Mouse (Mus musculus) skeletal muscle tissue, postnatal 0 days (tissue): ENCODE measurements around the gene 6430628N08Rik. TPM values are rescaled to one million over a fixed set of nuclear protein-coding genes. Genes with fewer than 3 reads are reported as not detected.

Source experiments
- polyA plus RNA-seq: library from polyadenylated mRNA; unstranded; fragments of >200 nt; fragmentation: Nextera tagmentation; extraction: Ambion mirVana; gene quantifications from 2 replicates; pipeline ENCODE4 v1.2.1, GENCODE M21; 2015

The 6430628N08Rik gene
- polyA plus RNA-seq, result not detected in 2 replicates

GRCm38 (mm10) chr4:115890553-115890952, at the start of gene 6430628N08Rik:
Gene 6430628N08Rik (plus strand): TSS chr4:115890665.

DNA sequence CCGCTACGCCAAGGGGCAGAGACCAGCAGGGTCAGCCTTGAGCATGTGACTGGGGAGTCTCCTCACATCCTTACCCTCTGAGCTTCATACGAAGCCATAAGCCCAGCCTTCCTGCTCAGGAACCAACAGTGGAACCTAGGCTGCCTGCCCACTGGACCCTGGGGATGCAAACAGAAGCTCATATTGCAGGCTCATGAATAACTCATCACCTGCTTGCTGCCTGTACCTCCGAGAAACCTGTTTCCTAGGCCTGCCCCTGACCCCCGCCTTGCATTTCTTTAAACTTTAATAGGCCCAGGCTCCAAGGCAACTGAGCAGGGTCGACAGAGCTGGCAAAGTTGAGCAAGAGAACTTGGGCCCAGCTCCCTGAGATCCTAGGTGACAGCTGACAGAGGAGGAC, 6.4 kb upstream of the 6430628N08Rik start, which contains the start of gene Kncn:
Kncn (plus strand) TSS at position 379 of the 400 bp plus-strand sequence.

DNA sequence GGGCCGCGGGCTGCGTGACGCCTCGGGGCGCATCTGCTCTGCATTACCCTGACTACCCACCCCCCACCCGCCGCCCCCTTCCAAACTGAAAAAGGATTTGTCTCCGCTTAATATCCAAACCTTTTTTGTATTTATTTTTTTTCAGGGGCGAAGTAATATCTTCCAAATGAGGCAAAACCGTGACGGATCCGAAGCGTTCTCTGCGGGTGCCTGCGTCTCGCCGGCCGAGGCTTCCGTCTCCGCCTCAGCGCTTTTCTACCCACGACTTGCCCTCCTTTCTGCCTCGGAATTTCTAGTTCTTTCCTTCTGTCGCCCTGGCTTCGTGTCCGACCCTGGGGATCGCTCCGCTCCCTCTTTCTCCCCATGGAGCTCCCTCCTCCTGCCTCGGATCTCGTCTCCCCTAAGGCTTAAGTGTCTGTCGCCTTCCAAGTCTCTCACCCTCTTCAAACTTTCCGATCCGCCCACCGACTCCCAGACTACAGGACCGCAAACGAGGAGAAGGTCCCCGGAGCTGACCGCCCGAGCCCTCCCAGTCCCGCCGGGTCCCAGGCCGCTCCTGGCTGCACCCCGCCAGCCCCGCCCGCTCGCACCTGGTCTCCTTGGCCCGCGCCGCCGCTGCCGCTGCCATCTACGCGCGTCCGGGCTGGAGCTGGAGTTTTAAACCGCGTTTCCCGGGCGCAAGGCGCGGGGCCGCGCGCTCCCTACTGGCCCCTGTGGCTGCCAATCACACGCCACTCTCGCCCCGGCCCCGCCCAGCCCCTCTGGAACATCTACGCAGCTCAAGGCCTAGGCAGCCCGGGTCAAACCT, 49.0 kb downstream of the 6430628N08Rik start, which contains the start of gene Dmbx1:
Dmbx1 (minus strand) TSS at position 632 of the 808 bp plus-strand sequence.

Other genes starting within 250 kb of the 6430628N08Rik start
- gene Cyp4b1, start 242.9 kb upstream of the 6430628N08Rik start, polyA plus RNA-seq, result 8.1 and 14.9 TPM in 2 replicates
- gene Efcab14, start 152.9 kb upstream of the 6430628N08Rik start, polyA plus RNA-seq, result 21.4 and 23.9 TPM in 2 replicates
- 0.33 and 0.44 TPM in 2 replicates for gene Tex38, start 109.6 kb upstream of the 6430628N08Rik start, polyA plus RNA-seq
- 55.5 and 58.5 TPM in 2 replicates for gene Atpaf1, start 105.9 kb upstream of the 6430628N08Rik start, polyA plus RNA-seq
- 6.6 TPM in 2 replicates for gene Mob3c, start 62.6 kb upstream of the 6430628N08Rik start, polyA plus RNA-seq
- 33.1 and 36.1 TPM in 2 replicates for gene Mknk1, start 51.5 kb upstream of the 6430628N08Rik start, polyA plus RNA-seq
- not detected in 2 replicates for gene Kncn, start 6.3 kb upstream of the 6430628N08Rik start, polyA plus RNA-seq
- not detected in 2 replicates for gene Dmbx1, start 49.3 kb downstream of the 6430628N08Rik start, polyA plus RNA-seq
- gene Faah, start 127.3 kb downstream of the 6430628N08Rik start, polyA plus RNA-seq, result 0.18 and 0.29 TPM in 2 replicates
- gene Nsun4, start 163.2 kb downstream of the 6430628N08Rik start, polyA plus RNA-seq, result 18.1 and 19.7 TPM in 2 replicates
- 990 and 1,102 TPM in 2 replicates for gene Uqcrh, start 184.4 kb downstream of the 6430628N08Rik start, polyA plus RNA-seq
- gene Lrrc41, start 184.6 kb downstream of the 6430628N08Rik start, polyA plus RNA-seq, result 34.7 and 38.3 TPM in 2 replicates
- 4.3 and 4.5 TPM in 2 replicates for gene Rad54l, start 233.0 kb downstream of the 6430628N08Rik start, polyA plus RNA-seq
- gene Pomgnt1, start 233.2 kb downstream of the 6430628N08Rik start, polyA plus RNA-seq, result 34.7 and 38.2 TPM in 2 replicates